Mouse (Mus musculus): ENCODE measurements at regions not wholly inside any gene's neighbourhood (a gene's known extent, or its start where the extent isn't known, plus 50 kb on each side); places are given as distances from the start of the nearest gene placed in this dataset.

- Histone ChIP-seq H3K36me3 (ENCODE audit: control insufficient read depth, insufficient read depth) (no peaks in the 10 kb centered on the region), H3K79me2 (ENCODE audit: control insufficient read depth, insufficient read depth) (no peaks in the 10 kb centered on the region), H3K79me3 (ENCODE audit: low read depth) (no peaks in the 10 kb centered on the region), H3K4me3 (ENCODE audit: insufficient read depth, poor library complexity, severe bottlenecking) (no peak overlapping the region), H3ac (ENCODE audit: control insufficient read depth, insufficient read length, low read depth) (no peak overlapping the region), H3K27me3 (ENCODE audit: control insufficient read depth, insufficient read depth, insufficient read length) (no peaks in the 10 kb centered on the region)
- TF ChIP-seq MYOD1 (IDR thresholded peaks at IDR 0.05; ENCODE audit: control insufficient read depth, insufficient read length, low read depth), result no peak
- no peak for TF ChIP-seq MYOG (IDR thresholded peaks at IDR 0.05; ENCODE audit: control insufficient read depth, extremely low read depth, insufficient read length)
- TF ChIP-seq MAX (IDR thresholded peaks at IDR 0.05), result no peak
- no peak for TF ChIP-seq USF1 (IDR thresholded peaks at IDR 0.05; ENCODE audit: low read depth)
- no peak for TF ChIP-seq FOSL1 (IDR thresholded peaks at IDR 0.05; ENCODE audit: insufficient read depth, low read length, poor library complexity, severe bottlenecking)
- no peak for TF ChIP-seq CTCF (IDR thresholded peaks at IDR 0.05; ENCODE audit: control insufficient read depth, insufficient read depth, insufficient read length)
- no peak for TF ChIP-seq CEBPB (IDR thresholded peaks at IDR 0.05; ENCODE audit: low read depth)
Observed at GRCm38 (mm10) chr12:54396952-54397351, 193.3 kb upstream of the Egln3 start.

- no peak overlapping the region for H3K4me3 ChIP-seq (ENCODE audit: insufficient read depth, poor library complexity, severe bottlenecking)
- no peaks in the 10 kb centered on the region for H3K79me3 ChIP-seq (ENCODE audit: low read depth)
- H3ac ChIP-seq (ENCODE audit: control insufficient read depth, insufficient read length, low read depth), result no peak overlapping the region
- H3K36me3 ChIP-seq (ENCODE audit: control insufficient read depth, insufficient read depth), result no peaks in the 10 kb centered on the region
- no peak for TF ChIP-seq CTCF (IDR thresholded peaks at IDR 0.05; ENCODE audit: control insufficient read depth, insufficient read depth, insufficient read length)
- no peak for TF ChIP-seq MYOD1 (IDR thresholded peaks at IDR 0.05; ENCODE audit: control insufficient read depth, insufficient read length, low read depth)
- no peak for TF ChIP-seq CEBPB (IDR thresholded peaks at IDR 0.05; ENCODE audit: low read depth)
- TF ChIP-seq MYOG (IDR thresholded peaks at IDR 0.05; ENCODE audit: control insufficient read depth, extremely low read depth, insufficient read length), result no peak
- no peak for TF ChIP-seq USF1 (IDR thresholded peaks at IDR 0.05; ENCODE audit: low read depth)
- TF ChIP-seq FOSL1 (IDR thresholded peaks at IDR 0.05; ENCODE audit: insufficient read depth, low read length, poor library complexity, severe bottlenecking), result no peak
- TF ChIP-seq MAX (IDR thresholded peaks at IDR 0.05), result no peak
- no peaks in the 10 kb centered on the region for H3K27me3 ChIP-seq (ENCODE audit: control insufficient read depth, insufficient read depth, insufficient read length)
- no peaks in the 10 kb centered on the region for H3K79me2 ChIP-seq (ENCODE audit: control insufficient read depth, insufficient read depth)
Observed at GRCm38 (mm10) chr12:54396341-54396740, 192.7 kb upstream of the Egln3 start.

GRCm38 (mm10) chr12:54385401-54385800 lies 181.7 kb upstream of the Egln3 start:
- TF ChIP-seq FOSL1 (IDR thresholded peaks at IDR 0.05; ENCODE audit: insufficient read depth, low read length, poor library complexity, severe bottlenecking) (no peak), CEBPB (IDR thresholded peaks at IDR 0.05; ENCODE audit: low read depth) (no peak), CTCF (IDR thresholded peaks at IDR 0.05; ENCODE audit: control insufficient read depth, insufficient read depth, insufficient read length) (no peak), MAX (IDR thresholded peaks at IDR 0.05) (no peak), MYOG (IDR thresholded peaks at IDR 0.05; ENCODE audit: control insufficient read depth, extremely low read depth, insufficient read length) (no peak), MYOD1 (IDR thresholded peaks at IDR 0.05; ENCODE audit: control insufficient read depth, insufficient read length, low read depth) (no peak), USF1 (IDR thresholded peaks at IDR 0.05; ENCODE audit: low read depth) (no peak)
- H3K27me3 ChIP-seq (ENCODE audit: control insufficient read depth, insufficient read depth, insufficient read length), result no peaks in the 10 kb centered on the region
- no peaks in the 10 kb centered on the region for H3K79me2 ChIP-seq (ENCODE audit: control insufficient read depth, insufficient read depth)
- H3K4me3 ChIP-seq (ENCODE audit: insufficient read depth, poor library complexity, severe bottlenecking), result no peak overlapping the region
- no peak overlapping the region for H3ac ChIP-seq (ENCODE audit: control insufficient read depth, insufficient read length, low read depth)
- H3K36me3 ChIP-seq (ENCODE audit: control insufficient read depth, insufficient read depth), result no peaks in the 10 kb centered on the region
- H3K79me3 ChIP-seq (ENCODE audit: low read depth), result no peaks in the 10 kb centered on the region

GRCm38 (mm10) chr12:54384116-54384515 lies 180.5 kb upstream of the Egln3 start:
- Histone ChIP-seq H3K4me3 (ENCODE audit: insufficient read depth, poor library complexity, severe bottlenecking) (no peak overlapping the region), H3K27me3 (ENCODE audit: control insufficient read depth, insufficient read depth, insufficient read length) (no peaks in the 10 kb centered on the region), H3K36me3 (ENCODE audit: control insufficient read depth, insufficient read depth) (no peaks in the 10 kb centered on the region), H3ac (ENCODE audit: control insufficient read depth, insufficient read length, low read depth) (no peak overlapping the region), H3K79me2 (ENCODE audit: control insufficient read depth, insufficient read depth) (no peaks in the 10 kb centered on the region), H3K79me3 (ENCODE audit: low read depth) (no peaks in the 10 kb centered on the region)
- TF ChIP-seq MYOD1 (IDR thresholded peaks at IDR 0.05; ENCODE audit: control insufficient read depth, insufficient read length, low read depth) (no peak), CEBPB (IDR thresholded peaks at IDR 0.05; ENCODE audit: low read depth) (no peak), MAX (IDR thresholded peaks at IDR 0.05) (no peak), USF1 (IDR thresholded peaks at IDR 0.05; ENCODE audit: low read depth) (no peak), FOSL1 (IDR thresholded peaks at IDR 0.05; ENCODE audit: insufficient read depth, low read length, poor library complexity, severe bottlenecking) (no peak), MYOG (IDR thresholded peaks at IDR 0.05; ENCODE audit: control insufficient read depth, extremely low read depth, insufficient read length) (no peak), CTCF (IDR thresholded peaks at IDR 0.05; ENCODE audit: control insufficient read depth, insufficient read depth, insufficient read length) (no peak)

- no peak overlapping the region for H3K4me3 ChIP-seq (ENCODE audit: insufficient read depth, poor library complexity, severe bottlenecking)
- H3K36me3 ChIP-seq (ENCODE audit: control insufficient read depth, insufficient read depth), result no peaks in the 10 kb centered on the region
- H3K79me2 ChIP-seq (ENCODE audit: control insufficient read depth, insufficient read depth), result no peaks in the 10 kb centered on the region
- H3K79me3 ChIP-seq (ENCODE audit: low read depth), result no peaks in the 10 kb centered on the region
- no peaks in the 10 kb centered on the region for H3K27me3 ChIP-seq (ENCODE audit: control insufficient read depth, insufficient read depth, insufficient read length)
- no peak overlapping the region for H3ac ChIP-seq (ENCODE audit: control insufficient read depth, insufficient read length, low read depth)
- TF ChIP-seq CEBPB (IDR thresholded peaks at IDR 0.05; ENCODE audit: low read depth) (no peak), MYOG (IDR thresholded peaks at IDR 0.05; ENCODE audit: control insufficient read depth, extremely low read depth, insufficient read length) (no peak), MYOD1 (IDR thresholded peaks at IDR 0.05; ENCODE audit: control insufficient read depth, insufficient read length, low read depth) (no peak), FOSL1 (IDR thresholded peaks at IDR 0.05; ENCODE audit: insufficient read depth, low read length, poor library complexity, severe bottlenecking) (no peak), MAX (IDR thresholded peaks at IDR 0.05) (no peak), CTCF (IDR thresholded peaks at IDR 0.05; ENCODE audit: control insufficient read depth, insufficient read depth, insufficient read length) (no peak)
Observed at GRCm38 (mm10) chr12:54382965-54383364, 179.3 kb upstream of the Egln3 start.

GRCm38 (mm10) chr12:54382061-54382460 lies 178.4 kb upstream of the Egln3 start:
- TF ChIP-seq MYOD1 (IDR thresholded peaks at IDR 0.05; ENCODE audit: control insufficient read depth, insufficient read length, low read depth) (no peak), CEBPB (IDR thresholded peaks at IDR 0.05; ENCODE audit: low read depth) (no peak), FOSL1 (IDR thresholded peaks at IDR 0.05; ENCODE audit: insufficient read depth, low read length, poor library complexity, severe bottlenecking) (no peak), USF1 (IDR thresholded peaks at IDR 0.05; ENCODE audit: low read depth) (no peak), CTCF (IDR thresholded peaks at IDR 0.05; ENCODE audit: control insufficient read depth, insufficient read depth, insufficient read length) (no peak)

More at GRCm38 (mm10) chr12:54382061-54382460, 178.4 kb upstream of the Egln3 start:
- Histone ChIP-seq H3K27me3 (ENCODE audit: control insufficient read depth, insufficient read depth, insufficient read length) (no peaks in the 10 kb centered on the region), H3K79me2 (ENCODE audit: control insufficient read depth, insufficient read depth) (no peaks in the 10 kb centered on the region), H3K79me3 (ENCODE audit: low read depth) (no peaks in the 10 kb centered on the region), H3K4me3 (ENCODE audit: insufficient read depth, poor library complexity, severe bottlenecking) (no peak overlapping the region), H3K36me3 (ENCODE audit: control insufficient read depth, insufficient read depth) (no peaks in the 10 kb centered on the region), H3ac (ENCODE audit: control insufficient read depth, insufficient read length, low read depth) (no peak overlapping the region)
